Mouse (Mus musculus): Measurements from ENCODE around the gene Ccdc185. TPM values are rescaled to one million over a fixed set of nuclear protein-coding genes. Genes with fewer than 3 reads are reported as not detected.

The Ccdc185 gene
- polyA plus RNA-seq, 1 experiment from 2014 or later = not detected

DNA sequence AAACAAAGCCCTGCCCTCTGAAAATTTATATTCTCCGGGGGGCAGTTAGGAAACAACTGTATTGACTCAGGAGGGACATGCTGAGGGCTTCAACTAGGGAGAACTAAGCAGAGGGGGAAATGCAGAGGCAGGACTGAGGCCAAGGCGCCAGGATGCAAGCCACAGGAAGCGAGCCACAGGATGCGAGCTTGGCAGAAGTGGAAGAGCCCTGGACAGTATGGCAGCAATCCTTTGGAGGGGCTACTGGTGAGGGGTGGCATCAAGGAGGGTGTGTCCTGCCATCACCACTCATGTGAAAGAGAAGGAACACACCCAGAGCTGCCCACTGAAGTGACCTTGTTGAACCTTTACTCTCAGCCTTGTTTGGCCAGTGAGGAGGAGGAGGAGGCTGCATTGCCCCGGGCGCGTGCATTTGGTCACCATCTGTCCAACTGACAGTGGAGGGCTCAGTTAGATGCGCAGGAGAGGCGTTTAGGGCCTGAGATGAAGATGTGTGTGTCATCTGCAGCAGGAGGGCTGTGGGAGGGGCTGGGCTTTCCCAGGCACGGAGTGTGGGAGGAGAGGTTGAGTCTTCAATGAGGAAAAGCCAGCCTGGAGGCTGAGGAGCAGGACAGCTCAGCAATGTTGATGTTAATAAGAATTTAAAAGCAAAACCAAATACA is 27.9 kb upstream of the Ccdc185 start:
- no peak overlapping the region for H3K4me2 ChIP-seq
- H3K27me3 ChIP-seq = no peaks in the 10 kb centered on the region
- no peak overlapping the region for H3K27ac ChIP-seq
- whole genome bisulfite sequencing (ENCODE audit: insufficient replicate concordance) = 50% methylated on average over 10 of the region's 10 CpGs
- no peaks in the 10 kb centered on the region for H3K4me1 ChIP-seq (replicated peaks)
- ATAC-seq (ENCODE audit: low read depth) (no peak), DNase-seq (no peak)
- H3K36me3 ChIP-seq = no peaks in the 10 kb centered on the region
- no peak overlapping the region for H3K9ac ChIP-seq
- H3K9me3 ChIP-seq (replicated peaks) = no peaks in the 10 kb centered on the region
- H3K4me3 ChIP-seq (replicated peaks) = no peak overlapping the region

DNA sequence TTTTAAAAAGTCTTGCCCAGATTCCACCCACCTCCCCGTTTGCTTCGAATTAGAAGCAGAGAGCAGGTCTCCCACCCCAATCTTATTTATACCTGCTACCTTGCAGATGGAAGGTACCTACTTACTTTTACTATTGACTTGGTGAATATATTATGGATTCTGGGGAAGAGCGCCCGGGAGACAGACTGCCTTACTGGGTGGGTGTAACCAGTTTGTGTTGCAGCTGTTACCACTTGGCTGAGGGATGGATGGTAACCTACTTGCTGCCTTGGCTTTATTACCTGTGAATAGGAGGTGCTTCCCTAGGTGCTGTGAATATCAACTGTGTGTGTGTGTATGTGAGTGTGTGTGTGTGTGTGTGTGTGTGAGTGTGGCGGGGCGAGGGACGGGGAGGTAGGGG is 26.6 kb upstream of the Ccdc185 start:
- Histone ChIP-seq H3K27ac (no peak overlapping the region), H3K4me3 (replicated peaks) (no peak overlapping the region), H3K4me1 (replicated peaks) (no peaks in the 10 kb centered on the region), H3K36me3 (no peaks in the 10 kb centered on the region), H3K27me3 (no peaks in the 10 kb centered on the region), H3K9ac (no peak overlapping the region), H3K4me2 (no peak overlapping the region), H3K9me3 (replicated peaks) (no peaks in the 10 kb centered on the region)
- DNase-seq (no peak), ATAC-seq (ENCODE audit: low read depth) (no peak)
- 79% methylated on average over 7 of the region's 7 CpGs for WGBS (ENCODE audit: insufficient replicate concordance)

GRCm38 (mm10) chr1:182764541-182765281 is 15.7 kb upstream of the Ccdc185 start:
- Histone ChIP-seq H3K4me2 (peak overlapping the region; percentile 68), H3K27ac (no peak overlapping the region), H3K4me1 (replicated peaks) (peaks cover 8% of the 10 kb centered on the region), H3K9ac (no peak overlapping the region), H3K9me3 (replicated peaks) (no peaks in the 10 kb centered on the region), H3K4me3 (replicated peaks) (peak overlapping the region; percentile 58), H3K36me3 (no peaks in the 10 kb centered on the region), H3K27me3 (peaks cover 40% of the 10 kb centered on the region)
- ATAC-seq (ENCODE audit: low read depth) (peak; percentile 29; the same call in 1 of the 2 replicates), DNase-seq (no peak)
- 4% methylated on average over 27 of the region's 27 CpGs for WGBS (ENCODE audit: insufficient replicate concordance)

GRCm38 (mm10) chr1:182763716-182764461 is 14.9 kb upstream of the Ccdc185 start, which contains the start of gene Susd4:
Susd4 (plus strand) TSS chr1:182763860.
- Histone ChIP-seq H3K4me1 (replicated peaks) (peaks cover 8% of the 10 kb centered on the region), H3K27ac (no peak within 1 kb of the TSS), H3K27me3 (peaks cover 40% of the 10 kb centered on the region), H3K4me2 (peak within 1 kb of the TSS; percentile 68), H3K4me3 (replicated peaks) (peak within 1 kb of the TSS; percentile 58), H3K9ac (no peak within 1 kb of the TSS), H3K9me3 (replicated peaks) (no peaks in the 10 kb centered on the region), H3K36me3 (no peaks in the 10 kb centered on the region)
- DNase-seq (no peak), ATAC-seq (ENCODE audit: low read depth) (peak; percentile 47; the same call in 1 of the 2 replicates)
- WGBS (ENCODE audit: insufficient replicate concordance) = 1% methylated on average over 82 of the region's 95 CpGs

GRCm38 (mm10) chr1:182763191-182763715 is 14.3 kb upstream of the Ccdc185 start:
- no peak overlapping the region for H3K9ac ChIP-seq
- no peak overlapping the region for H3K27ac ChIP-seq
- peak overlapping the region; percentile 68 for H3K4me2 ChIP-seq
- peak overlapping the region; percentile 58 for H3K4me3 ChIP-seq (replicated peaks)
- no peaks in the 10 kb centered on the region for H3K36me3 ChIP-seq
- peaks cover 40% of the 10 kb centered on the region for H3K27me3 ChIP-seq
- ATAC-seq (ENCODE audit: low read depth) = 0 out of 2 replicates have a peak, but pooled peaks have one; percentile 20
- DNase-seq = no peak
- 12% methylated on average over 17 of the region's 17 CpGs for WGBS (ENCODE audit: insufficient replicate concordance)
- peaks cover 8% of the 10 kb centered on the region for H3K4me1 ChIP-seq (replicated peaks)
- H3K9me3 ChIP-seq (replicated peaks) = no peaks in the 10 kb centered on the region

- no peak for ATAC-seq (ENCODE audit: low read depth)
- Histone ChIP-seq H3K27ac (no peak overlapping the region), H3K36me3 (no peaks in the 10 kb centered on the region), H3K27me3 (peaks cover 15% of the 10 kb centered on the region), H3K4me2 (no peak overlapping the region), H3K9ac (no peak overlapping the region), H3K9me3 (replicated peaks) (no peaks in the 10 kb centered on the region), H3K4me3 (replicated peaks) (no peak overlapping the region), H3K4me1 (replicated peaks) (no peaks in the 10 kb centered on the region)
- 80% methylated on average over 1 of the region's 1 CpGs for WGBS (ENCODE audit: insufficient replicate concordance)
- DNase-seq = no peak
These were observed 9.8 kb upstream of the Ccdc185 start for GRCm38 (mm10) chr1:182758783-182759182.

- ATAC-seq (ENCODE audit: low read depth) = no peak
- 27% methylated on average over 5 of the region's 5 CpGs for whole genome bisulfite sequencing (ENCODE audit: insufficient replicate concordance)
These were observed 5.9 kb upstream of the Ccdc185 start for GRCm38 (mm10) chr1:182754865-182755264.

GRCm38 (mm10) chr1:182753694-182754093 is 4.7 kb upstream of the Ccdc185 start:
- Histone ChIP-seq H3K27me3 (no peaks in the 10 kb centered on the region), H3K9ac (no peak overlapping the region), H3K27ac (no peak overlapping the region), H3K4me1 (replicated peaks) (no peaks in the 10 kb centered on the region), H3K4me2 (no peak overlapping the region), H3K4me3 (replicated peaks) (no peak overlapping the region), H3K9me3 (replicated peaks) (no peaks in the 10 kb centered on the region), H3K36me3 (no peaks in the 10 kb centered on the region)
- ATAC-seq (ENCODE audit: low read depth) = no peak
- no peak for DNase-seq
- 66% methylated on average over 8 of the region's 8 CpGs for WGBS (ENCODE audit: insufficient replicate concordance)

More at GRCm38 (mm10) chr1:182754865-182755264, 5.9 kb upstream of the Ccdc185 start:
- Histone ChIP-seq H3K4me1 (replicated peaks) (no peaks in the 10 kb centered on the region), H3K4me3 (replicated peaks) (no peak overlapping the region), H3K27me3 (no peaks in the 10 kb centered on the region), H3K27ac (no peak overlapping the region), H3K4me2 (no peak overlapping the region), H3K9me3 (replicated peaks) (no peaks in the 10 kb centered on the region), H3K36me3 (no peaks in the 10 kb centered on the region), H3K9ac (no peak overlapping the region)
- DNase-seq = no peak

- no peak for DNase-seq
- Histone ChIP-seq H3K4me1 (replicated peaks) (no peaks in the 10 kb centered on the region), H3K9me3 (replicated peaks) (no peaks in the 10 kb centered on the region), H3K9ac (no peak overlapping the region), H3K4me2 (no peak overlapping the region), H3K36me3 (no peaks in the 10 kb centered on the region), H3K27ac (no peak overlapping the region), H3K27me3 (no peaks in the 10 kb centered on the region), H3K4me3 (replicated peaks) (no peak overlapping the region)
- 58% methylated on average over 8 of the region's 8 CpGs for WGBS (ENCODE audit: insufficient replicate concordance)
- ATAC-seq (ENCODE audit: low read depth) = no peak
These were observed 2.3 kb upstream of the Ccdc185 start for GRCm38 (mm10) chr1:182751301-182751700.

DNA sequence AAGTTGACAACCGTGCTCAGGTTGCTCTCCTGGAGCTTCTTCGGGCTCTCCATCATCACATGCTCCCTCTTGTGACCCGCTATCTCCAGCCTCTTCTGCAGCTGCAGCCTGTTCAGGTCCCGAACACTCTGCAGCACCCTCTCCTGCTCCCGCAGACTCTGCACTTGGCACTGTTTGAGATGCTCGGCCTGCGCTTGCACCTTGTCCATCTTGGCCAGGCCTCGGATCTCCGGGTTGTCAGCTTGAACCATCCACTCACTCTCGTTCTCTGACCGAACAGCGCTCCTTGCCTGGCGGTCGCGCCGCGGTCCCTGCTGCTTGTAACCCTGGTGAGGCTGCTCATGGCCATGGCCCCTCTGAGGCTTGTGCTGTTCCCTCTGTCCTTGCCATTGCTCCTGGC is 1.1 kb downstream of the Ccdc185 start:
- 66% methylated on average over 17 of the region's 17 CpGs for WGBS (ENCODE audit: insufficient replicate concordance)
- H3K4me2 ChIP-seq = no peak overlapping the region
- ATAC-seq (ENCODE audit: low read depth) = no peak
- H3K4me1 ChIP-seq (replicated peaks) = no peaks in the 10 kb centered on the region
- H3K4me3 ChIP-seq (replicated peaks) = no peak overlapping the region
- H3K27ac ChIP-seq = no peak overlapping the region
- H3K9me3 ChIP-seq (replicated peaks) = no peaks in the 10 kb centered on the region
- H3K36me3 ChIP-seq = no peaks in the 10 kb centered on the region
- no peaks in the 10 kb centered on the region for H3K27me3 ChIP-seq
- no peak overlapping the region for H3K9ac ChIP-seq
- no peak for DNase-seq

- Histone ChIP-seq H3K4me2 (no peak overlapping the region), H3K4me3 (replicated peaks) (no peak overlapping the region), H3K27ac (no peak overlapping the region), H3K9ac (no peak overlapping the region), H3K9me3 (replicated peaks) (no peaks in the 10 kb centered on the region), H3K36me3 (no peaks in the 10 kb centered on the region), H3K27me3 (no peaks in the 10 kb centered on the region), H3K4me1 (replicated peaks) (no peaks in the 10 kb centered on the region)
- ATAC-seq (ENCODE audit: low read depth) (no peak), DNase-seq (no peak)
- 74% methylated on average over 9 of the region's 9 CpGs for WGBS (ENCODE audit: insufficient replicate concordance)
These were observed 1.9 kb downstream of the Ccdc185 start for GRCm38 (mm10) chr1:182747081-182747480.
